Mouse (Mus musculus): ENCODE measurements around the gene Srsf10.

Gene Srsf10

DNA sequence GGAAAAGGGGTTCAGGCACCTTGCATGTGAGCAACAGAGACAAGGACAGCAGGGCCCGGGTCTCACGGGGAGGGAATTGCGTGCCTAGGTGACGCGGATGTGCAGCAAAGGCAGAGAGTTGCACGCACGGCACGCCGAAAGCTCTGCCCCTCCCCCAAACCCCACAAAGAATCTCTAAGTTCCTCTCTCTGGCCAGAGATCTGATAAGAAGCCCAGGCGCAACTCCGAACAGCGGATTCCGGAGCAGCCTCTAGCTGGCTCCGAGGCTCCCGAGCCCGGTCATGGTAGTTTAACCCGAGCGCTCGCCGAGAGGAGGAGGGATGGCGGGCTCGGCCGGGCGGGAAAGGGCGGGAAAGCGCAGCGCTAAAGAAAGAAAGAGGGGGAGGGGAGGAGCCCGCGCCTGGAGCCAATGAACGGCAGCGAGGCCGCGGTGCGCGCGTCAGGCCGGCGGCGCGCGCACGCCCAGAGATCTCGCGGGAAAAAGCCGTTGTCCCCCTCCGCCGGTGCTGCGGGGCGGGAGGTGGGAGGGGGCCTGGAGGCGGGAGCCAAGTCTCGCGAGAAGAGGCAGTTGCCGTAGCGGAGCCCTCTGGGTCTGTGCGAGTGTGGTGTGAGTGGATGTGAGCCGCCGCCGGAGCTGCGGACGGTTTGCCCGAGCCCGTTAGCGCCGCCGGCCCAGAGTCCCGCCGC lies at the start of gene Srsf10:
Gene Srsf10, plus strand, starts transcription at position 212 of the 687 bp plus-strand sequence.
- DNase-seq (ENCODE audit: low read depth) = peak; percentile 97

DNA sequence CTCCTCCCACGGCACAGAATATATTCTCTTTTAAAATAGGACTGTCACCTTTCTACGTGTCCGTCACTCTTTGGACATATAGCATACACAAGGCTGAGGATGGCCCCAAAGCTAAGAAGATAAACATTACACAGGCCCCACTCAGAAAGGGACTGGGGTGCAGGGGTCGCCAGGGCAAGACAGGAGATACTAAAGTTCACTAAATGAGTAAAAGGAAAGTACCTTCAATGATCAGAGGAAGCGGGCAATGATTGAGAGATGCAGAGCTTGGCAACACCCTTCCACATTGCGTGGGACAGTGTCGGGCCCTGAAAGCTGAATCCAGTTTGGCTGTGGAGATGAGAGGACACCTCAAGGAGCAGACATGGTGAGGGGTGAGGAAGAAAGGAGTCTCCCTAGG lies 40.7 kb upstream of the Srsf10 start:
- no peak for DNase-seq (ENCODE audit: low read depth)

DNA sequence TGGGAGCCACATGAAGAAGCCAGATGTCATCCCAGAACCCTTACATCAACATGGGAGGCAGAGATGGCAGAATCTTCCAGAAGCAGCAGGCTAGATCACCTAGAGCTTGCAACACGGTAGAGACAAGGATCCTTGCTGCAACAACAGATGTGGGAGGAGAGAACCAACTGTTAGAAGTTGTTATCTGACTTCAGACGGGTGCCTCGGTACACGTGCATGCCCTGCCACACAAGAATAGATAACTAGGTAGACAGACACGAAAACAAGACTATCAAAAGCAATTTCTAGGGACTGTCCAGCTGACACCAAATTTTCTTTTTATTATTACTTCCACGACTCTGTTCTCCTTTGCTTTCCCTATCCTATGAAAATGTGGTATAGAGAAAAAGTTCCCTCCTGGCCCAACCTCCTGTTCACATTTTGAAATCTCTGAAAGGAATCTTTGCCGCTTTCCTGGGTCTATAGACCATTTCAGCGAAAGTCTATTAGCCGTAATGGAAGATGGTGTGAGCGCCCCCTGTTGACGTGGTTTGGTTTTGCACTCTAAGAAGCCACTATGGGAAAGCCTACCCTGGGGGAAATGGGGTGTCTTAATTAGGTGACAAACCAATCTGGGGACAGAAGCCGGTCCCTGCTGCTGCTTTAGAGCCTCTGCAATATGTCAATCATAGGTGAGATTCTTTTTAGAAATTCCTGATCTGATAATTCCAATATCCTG lies 38.5 kb upstream of the Srsf10 start:
- peak; percentile 50 for DNase-seq (ENCODE audit: low read depth)

DNA sequence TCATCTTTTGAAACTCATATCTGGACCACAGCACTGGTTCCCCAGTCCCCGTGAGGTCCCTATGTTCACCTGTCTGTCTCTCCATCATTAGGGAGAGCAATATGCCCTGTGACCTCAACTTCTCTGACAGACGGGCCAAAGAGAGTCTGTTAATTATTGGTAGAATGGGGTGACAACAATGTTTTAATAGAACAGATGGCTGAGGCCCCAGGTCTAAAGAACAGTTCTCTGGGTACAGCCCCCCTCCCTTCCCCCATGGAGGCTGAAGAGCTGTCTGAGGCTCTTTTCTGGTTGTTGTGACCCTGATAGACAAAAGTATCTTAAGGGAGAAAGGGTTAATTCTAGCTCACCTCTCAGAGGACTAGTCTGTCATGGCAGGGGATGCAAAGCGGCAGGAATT lies 37.2 kb upstream of the Srsf10 start:
- no peak for DNase-seq (ENCODE audit: low read depth)

DNA sequence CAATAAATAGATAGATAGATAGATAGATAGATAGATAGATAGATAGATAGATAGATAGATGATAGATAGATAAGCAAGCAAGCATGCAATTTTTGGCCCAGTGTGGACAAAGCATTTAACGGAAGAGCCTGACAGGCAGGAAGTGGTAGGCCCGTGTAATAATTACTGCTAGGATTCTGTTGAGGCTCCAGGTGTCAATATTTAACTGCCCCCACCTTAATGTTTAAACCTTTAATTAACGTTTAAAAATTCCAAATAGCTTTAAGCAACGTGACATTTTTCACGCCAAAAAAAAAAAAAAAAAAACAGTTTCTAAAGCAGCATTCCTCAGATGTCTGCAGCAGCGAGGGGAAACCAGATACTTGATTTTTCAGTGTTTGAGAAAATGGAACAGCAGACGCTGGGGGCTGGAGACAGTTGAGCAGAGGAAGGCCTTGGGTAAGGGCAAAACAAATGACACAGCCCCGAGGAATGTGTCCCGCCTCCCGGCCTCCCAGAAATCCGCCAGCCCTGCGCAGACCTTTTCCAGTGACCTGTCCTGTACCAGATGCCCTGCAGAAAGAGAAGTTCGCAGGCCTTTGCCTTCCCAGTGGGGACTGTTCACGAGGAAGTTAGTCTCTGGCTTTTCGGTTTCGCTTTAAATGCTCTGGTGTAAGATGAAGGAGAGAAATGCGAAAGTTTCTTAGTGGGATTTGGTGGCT lies 35.6 kb upstream of the Srsf10 start:
- DNase-seq (ENCODE audit: low read depth) = no peak

DNA sequence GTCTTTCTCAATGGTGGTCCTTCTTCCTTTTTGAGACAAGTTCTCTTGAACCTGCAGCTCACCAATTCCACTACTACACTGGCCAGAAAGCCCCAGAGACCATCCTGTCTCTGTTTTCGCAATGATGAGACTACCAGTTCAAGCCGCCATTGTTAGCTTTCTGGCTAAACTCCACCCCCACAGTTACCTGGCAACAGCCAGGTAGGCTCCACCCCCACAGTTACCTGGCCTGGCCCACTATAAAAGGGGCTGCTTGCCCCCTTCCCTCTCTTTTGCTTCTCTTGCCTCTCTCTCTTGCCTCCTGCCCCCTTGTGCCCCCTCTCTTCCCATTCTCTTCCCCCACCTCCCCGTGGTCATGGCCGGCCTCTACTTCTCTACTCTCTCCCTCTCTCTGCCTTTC lies 33.8 kb upstream of the Srsf10 start:
- no peak for DNase-seq (ENCODE audit: low read depth)

DNA sequence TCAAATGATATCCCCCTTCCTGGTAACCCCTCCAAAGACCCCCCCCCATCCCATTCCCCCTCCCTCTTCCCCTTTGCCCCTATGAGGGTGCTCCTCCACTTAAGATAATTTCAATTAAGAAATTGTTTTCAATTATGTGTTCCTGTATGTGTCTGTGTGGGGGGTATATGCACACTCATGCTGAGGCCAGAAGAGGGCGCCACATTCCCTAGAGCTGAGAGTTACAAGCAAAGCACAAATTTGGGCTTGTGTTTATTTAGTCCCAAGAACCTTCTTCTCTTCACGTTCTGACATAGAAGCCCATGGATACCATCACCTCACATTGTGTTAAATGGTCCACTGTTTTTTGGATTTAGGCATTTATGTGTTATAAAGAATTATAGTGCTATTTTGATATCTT lies 32.2 kb upstream of the Srsf10 start:
- DNase-seq (ENCODE audit: low read depth) = peak; percentile 58

DNA sequence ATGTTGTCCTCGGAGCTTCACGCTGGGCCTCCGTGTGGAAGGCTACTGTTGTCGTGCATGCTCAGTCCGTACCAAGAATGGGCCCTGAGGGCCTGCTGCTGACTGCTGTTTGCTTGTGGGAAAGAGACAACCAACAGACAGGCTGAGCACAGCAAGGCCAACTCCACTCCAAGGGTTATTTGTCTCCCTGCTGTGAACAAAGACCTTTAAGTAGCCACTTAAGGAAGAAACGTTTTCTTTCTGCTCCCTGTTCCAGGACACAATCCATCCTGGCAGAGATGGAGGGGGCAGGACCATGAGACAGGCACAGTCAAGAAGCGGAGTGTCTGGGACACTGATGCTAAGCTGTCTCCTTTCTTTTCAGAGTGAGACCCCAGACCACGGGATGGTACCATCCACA lies 31.3 kb upstream of the Srsf10 start:
- DNase-seq (ENCODE audit: low read depth) = no peak

DNA sequence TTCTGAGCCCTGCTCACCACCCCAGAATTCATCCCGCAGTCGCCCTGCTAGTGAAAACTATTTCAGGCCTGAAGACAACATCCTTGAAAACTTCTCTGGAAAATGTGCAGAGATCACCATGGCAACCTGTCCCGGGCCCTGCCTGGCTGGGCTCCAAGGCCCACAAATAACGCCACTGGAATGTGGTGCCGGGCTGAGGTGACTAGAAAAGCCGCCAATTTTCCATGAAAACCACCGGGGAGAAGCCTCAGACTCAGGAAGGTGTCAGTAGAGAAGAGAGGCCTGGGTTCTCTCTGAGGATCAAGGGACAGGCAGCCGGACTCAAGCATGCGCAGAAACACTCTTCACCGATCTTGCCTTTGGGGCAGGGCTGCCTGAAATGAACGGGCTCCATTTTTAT lies 27.1 kb upstream of the Srsf10 start:
- DNase-seq (ENCODE audit: low read depth) = no peak

DNA sequence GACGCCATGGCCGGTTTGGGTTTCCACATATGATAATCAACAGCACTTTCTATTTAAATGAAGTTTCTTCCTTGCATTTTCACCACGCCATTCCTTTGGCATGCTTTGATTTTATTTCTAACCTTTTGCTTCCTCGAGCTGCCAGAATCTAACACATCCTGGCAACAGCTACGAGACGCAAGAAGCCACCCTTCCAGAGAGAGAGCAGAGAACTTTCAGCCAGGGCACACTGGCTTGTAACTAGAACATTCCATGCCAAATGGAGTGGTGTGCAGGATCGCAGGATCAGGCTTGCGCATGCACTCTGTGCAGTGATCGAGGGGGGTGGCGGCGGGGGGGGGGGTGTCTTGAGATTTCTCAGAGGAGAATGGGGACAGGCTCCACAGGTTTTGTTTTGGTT lies 23.5 kb upstream of the Srsf10 start:
- no peak for DNase-seq (ENCODE audit: low read depth)

DNA sequence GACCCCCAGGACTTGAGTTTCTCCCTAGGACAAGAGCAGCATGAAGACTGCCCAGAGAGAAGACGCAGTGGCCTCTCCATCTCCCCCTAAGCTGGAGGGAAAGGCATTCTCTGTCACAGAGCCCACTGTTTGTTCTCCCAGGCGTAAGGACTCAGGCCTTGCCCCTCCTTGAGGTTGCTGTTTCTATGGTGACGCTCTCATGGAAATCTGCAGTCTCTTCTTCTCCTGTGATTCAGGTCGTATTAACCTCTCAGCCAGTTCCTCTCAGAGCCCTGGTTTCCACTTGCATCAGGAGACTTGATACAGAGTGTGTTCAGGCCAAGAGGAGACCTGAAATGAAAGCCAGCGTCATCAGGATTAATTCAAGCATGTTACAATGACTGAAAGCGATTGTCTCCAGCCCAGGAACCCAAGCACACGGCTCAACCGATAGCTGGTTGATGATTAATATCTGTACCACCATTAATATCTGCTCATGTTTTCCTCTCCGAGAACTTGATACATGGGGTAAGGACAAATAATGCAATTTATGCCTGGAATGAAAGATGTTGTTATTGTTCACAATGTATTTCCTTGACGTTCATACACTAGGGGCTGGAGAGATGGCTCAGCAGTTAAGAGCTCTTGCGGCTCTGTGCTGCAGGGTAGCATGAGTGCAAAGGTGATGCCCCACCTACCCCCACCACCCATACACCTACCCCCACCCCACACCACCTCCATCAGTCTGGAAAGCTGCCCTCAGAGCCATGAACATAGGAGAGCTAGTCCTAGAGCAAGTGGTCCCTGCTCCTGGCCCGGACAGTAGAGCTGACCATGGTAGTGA lies 22.0 kb upstream of the Srsf10 start:
- no peak for DNase-seq (ENCODE audit: low read depth)

DNA sequence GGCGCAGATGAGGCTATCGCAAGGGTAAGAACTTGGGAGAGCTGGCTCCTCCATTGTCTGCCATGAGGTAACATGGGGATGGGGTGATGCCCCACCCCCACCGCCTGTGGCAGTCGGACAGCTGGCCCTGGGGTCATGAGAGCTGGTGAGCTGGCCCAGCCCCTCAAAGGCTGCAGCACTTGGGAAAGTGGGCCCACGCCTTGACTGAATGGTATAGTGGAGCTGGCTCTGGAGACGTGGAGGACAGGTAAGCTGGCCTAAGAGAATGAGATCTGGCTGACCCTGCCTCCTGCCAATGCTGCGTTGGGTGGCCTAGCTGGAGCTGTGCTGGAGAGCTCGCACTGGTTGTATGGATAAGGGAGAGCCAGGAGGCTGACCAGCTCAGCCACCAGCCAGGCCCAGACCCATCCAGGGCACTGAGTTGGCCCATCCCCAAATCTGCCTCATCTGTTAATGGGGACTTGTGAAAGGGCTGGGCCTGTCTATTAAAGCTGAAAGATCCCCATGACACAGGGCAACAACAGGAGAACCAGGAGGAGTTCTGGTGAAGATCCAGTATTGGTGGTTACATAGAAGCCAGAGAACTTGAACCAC lies 21.3 kb upstream of the Srsf10 start:
- DNase-seq (ENCODE audit: low read depth) = no peak

DNA sequence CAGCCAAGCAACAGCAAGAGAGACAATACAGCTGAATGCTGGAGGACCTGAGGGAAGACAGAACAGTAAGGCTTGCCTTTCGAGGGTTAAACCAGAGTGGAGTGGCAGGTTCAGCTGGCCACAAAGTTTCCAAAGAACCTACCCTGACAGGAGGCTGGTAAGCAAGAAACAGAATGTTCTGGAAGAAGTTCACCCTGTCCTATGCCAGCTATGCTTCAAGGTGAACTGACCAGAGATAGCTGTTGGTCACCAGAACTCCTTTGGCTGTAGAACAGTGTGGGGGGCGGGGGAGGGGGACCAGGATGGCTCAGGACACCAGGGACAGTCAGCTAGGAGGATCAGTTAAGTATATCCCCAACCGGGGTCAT lies 16.6 kb upstream of the Srsf10 start:
- DNase-seq (ENCODE audit: low read depth) = no peak

DNA sequence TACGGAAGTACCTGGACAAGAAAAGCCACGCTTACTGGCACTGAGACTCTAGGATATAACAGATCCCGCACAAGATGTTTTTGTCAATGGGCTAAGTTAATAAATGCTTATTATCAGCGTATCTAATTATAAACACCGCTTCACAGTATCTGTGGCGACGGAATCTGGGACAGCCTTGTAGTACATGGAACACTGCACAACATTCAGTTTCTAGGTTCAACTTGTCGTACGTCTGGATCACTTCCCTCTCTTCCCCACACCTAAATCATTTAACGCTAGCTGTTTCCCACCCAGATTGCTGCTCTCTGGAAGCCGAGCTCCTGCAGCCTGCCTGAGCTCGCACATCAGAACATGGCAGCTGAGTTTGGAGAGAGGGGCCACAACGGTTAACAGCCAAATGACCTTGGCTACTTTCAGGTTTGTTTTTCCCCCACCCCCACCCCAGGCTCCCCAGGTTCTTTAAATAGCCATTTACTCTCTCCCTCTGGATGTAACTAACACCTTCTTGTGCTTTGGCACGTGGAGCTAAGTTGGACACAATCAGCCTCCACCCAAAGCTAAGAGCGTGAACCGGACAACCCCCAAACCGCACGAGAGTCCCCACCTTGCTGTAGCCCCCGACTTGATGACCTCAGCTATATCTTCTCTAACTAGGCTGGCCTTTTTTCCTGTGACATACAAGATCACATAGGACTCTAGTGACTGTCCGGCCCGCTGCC lies 16.1 kb upstream of the Srsf10 start:
- no peak for DNase-seq (ENCODE audit: low read depth)

DNA sequence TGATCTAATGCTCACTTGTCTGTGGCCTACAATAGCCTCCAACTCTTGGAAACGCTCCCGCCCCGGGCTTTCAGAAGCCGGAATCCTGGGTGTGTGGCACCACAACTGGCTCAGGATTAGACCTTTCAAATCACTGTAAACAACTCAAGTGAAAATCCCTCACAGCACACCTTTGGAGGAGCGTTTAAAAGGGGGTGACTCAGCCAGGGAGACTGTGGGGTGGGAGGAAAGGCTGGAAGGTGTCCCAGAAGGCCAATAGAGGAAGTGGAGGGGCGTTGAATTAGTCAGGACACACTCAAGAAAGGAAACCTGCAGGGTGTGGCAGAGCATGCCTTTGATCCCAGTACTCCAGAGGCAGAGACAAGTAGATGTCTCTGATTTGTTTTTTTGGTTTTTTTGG lies 11.1 kb upstream of the Srsf10 start:
- DNase-seq (ENCODE audit: low read depth) = no peak

DNA sequence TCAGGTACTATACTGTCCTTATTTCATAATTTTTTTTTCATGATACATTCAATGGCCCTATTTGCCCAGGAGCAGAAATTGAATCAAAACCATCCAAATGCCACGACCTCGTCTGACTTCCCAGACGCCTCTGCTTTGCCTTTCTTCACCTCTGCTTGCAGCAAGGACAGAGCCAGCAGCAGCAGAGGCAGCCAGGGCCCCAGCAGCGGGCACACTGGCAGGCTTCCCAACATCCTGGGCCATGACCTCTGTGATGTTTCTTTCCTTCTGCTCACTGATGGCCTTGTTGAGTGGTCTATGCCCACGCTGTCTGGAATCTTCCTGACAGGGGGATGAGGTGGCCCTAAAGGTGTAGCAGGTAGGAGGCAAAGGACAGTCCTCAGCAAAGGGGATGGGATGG lies 8.0 kb upstream of the Srsf10 start:
- DNase-seq (ENCODE audit: low read depth) = no peak

DNA sequence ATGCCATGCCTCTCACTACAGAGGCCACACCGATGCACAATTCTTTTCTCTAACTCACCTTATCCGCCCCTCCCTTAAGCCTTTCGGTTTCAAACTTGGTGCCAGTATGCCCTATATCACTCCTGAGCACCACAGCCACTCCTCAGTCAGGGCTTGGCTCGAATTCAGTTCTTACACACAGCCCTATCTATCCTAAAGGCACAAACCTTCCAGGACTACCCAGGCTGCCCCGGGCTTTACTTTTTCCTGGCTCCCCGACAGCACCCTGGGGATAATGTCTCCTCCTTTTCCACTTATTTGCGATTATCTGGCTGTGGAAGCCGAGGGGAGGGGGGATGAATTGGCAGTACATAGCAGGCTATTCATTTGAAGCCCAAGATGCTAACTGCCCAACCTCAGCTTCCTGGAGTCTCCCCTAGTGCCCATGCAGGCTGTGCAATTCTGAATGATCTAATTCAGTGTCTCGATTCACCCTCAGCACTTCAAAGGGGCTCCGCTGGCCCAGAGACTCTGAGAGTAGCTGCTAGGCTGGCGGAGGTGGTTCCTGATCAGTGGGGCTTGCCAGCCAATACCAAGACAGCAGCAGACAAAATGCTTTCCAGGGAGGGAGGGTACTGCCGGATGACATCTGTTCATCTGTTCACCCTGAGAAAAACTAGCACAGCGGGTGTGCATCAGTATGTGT lies 5.0 kb upstream of the Srsf10 start:
- DNase-seq (ENCODE audit: low read depth) = no peak

DNA sequence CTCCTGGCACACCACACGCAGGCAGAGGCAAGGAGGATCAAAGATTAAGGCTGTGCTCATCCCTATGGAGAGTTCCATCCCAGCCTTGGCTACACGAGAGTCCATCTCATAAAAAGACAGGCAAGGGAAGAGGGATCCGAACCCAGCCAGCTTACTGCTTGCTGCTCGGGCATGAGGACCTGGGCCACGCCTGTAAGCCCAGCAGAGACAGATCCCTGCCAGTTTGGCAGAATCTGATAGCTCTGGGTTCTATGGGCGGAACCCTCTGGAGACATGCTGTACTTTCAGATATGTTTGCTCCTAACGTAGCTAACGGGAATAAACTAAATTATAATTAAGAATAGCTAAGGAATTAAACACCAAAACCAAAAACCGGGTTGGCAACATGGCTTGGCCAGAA lies 3.6 kb upstream of the Srsf10 start:
- DNase-seq (ENCODE audit: low read depth) = no peak

DNA sequence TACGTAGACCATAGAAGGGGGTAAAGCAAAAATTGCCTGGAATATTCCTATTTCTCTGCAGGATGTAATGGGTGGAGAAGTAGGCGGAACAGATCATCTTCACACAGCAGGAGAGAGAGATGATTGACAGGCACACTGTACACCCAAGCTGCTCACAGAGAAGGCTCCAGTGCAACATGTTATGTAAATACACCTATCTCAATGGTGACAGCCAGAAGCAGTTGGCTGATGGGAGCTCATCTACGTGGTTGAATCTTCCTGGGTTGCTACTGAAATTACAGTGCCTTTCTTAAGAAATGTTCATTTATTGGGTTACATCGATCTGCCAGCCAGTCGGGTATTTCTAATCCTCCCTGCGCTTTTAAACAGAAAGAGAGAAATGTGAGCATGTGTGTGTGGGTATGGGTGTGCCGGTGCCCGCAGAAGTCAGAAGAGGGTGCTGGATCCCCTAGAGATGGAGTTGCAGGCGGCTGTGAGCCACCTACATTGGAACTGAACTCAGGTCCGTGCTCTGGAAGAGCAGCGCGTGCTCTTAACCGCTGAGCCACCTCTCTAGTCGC lies 1.5 kb upstream of the Srsf10 start:
- DNase-seq (ENCODE audit: low read depth) = no peak

DNA sequence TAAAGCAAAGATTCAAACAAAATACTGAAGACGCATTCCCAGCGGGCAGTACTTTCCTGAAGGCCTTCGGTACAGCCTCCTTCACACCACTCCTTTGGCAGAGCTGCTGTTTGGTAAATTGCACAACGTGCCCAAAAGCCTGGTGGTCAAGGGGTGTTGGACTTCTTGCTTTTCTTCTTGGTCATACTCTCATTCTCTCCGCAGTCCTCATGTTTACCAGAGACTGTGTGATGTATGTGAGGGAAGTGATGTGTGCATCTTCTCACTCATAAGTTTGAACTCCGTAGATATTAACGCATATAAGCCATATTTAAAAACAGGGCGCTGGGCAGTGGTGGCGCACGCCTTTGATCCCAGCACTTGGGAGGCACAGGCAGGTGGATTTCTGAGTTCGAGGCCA lies 917 bp upstream of the Srsf10 start:
- no peak for DNase-seq (ENCODE audit: low read depth)

DNA sequence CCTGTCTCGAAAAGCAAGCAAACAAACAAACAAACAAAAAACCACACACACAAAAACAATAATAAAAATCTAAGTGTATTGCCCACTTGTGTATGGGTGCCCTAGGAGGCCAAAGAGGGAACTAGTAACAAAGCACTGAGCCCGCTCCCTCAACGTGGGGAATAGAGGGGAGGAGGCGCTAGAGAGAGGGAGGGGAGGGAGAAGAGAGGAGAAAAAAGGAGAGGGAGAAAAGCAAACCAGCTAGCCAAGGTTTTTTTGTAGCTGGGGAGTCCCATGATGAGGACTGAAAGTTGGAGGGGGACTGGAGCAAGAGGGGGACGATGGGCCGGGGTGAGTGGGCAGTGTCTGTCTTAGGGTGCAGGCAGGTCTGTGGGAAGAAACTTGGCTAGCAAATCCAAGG lies 467 bp upstream of the Srsf10 start:
- peak; percentile 73 for DNase-seq (ENCODE audit: low read depth)

All from 416B (cell line).